Mouse (Mus musculus): ENCODE results near the gene Rhobtb1. TPM values are rescaled to one million over a fixed set of nuclear protein-coding genes. Genes with fewer than 3 reads are reported as not detected.

The Rhobtb1 gene
- polyA plus RNA-seq, 1 experiment, result 22.4 TPM

GRCm38 (mm10) chr10:69259929-69260328 lies 108.7 kb downstream of the Rhobtb1 start:
- no peaks in the 10 kb centered on the region for H3K27me3 ChIP-seq (ENCODE audit: control insufficient read depth, insufficient read depth, low read length)
- H3K36me3 ChIP-seq (ENCODE audit: control insufficient read depth, insufficient read depth, low read length), result no peaks in the 10 kb centered on the region
- H3K27ac ChIP-seq (ENCODE audit: control insufficient read depth, insufficient read depth, low read depth, low read length), result peak overlapping the region; percentile 42
- H3K4me3 ChIP-seq (ENCODE audit: control insufficient read depth, low read depth, low read length), result no peak overlapping the region
- peaks cover 14% of the 10 kb centered on the region for H3K4me1 ChIP-seq (ENCODE audit: control insufficient read depth, insufficient read depth, low read length)
- TF ChIP-seq POLR2A (IDR thresholded peaks at IDR 0.05; ENCODE audit: control insufficient read depth, low read depth, low read length) (no peak), CTCF (IDR thresholded peaks at IDR 0.05; ENCODE audit: control insufficient read depth, insufficient read depth, insufficient replicate concordance, low read depth, low read length) (no peak)

DNA sequence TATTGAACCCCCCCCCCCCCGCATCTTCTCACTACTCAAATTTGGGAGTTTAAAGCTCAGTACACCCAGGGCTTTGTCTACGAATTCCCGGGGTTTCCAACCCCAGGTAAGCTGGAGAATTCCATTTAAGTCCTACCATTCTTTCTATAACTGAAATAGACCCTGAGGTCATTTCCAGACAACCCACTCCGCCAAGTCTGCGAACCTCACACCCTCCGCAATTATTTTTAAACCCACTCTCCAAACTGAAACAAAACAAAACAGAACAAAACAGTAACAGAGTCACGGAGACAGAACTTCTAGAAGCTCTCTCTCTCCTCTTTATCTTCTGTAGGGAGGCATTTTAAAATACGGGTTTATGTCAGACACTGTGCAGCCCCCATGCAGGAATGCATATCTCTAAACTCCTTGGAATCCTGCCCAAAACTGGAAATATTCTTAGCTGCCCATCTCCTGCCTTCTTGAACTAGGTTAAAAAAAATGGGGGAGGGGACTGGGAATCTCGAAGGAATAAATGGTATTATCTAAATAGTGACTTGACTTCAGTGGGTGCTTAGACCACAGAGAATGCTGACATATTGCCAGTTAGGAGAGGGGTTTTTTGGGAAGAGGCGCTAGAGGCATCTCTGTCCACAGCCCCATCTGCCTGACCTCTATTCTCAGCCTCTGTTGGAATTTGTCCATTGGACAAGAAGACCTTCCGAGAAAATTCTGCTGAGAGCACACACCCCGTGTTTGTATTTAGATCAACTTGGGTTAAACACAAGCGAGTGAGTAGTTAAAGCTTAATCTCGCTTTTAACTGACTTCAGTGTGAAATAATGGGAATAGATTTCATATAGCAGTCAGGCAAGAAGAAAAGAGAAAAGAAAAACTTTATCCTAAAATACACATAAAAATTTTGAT lies 111.9 kb downstream of the Rhobtb1 start:
- no peak overlapping the region for H3K4me3 ChIP-seq (ENCODE audit: control insufficient read depth, low read depth, low read length)
- no peak for TF ChIP-seq POLR2A (IDR thresholded peaks at IDR 0.05; ENCODE audit: control insufficient read depth, low read depth, low read length)
- no peak for TF ChIP-seq CTCF (IDR thresholded peaks at IDR 0.05; ENCODE audit: control insufficient read depth, insufficient read depth, insufficient replicate concordance, low read depth, low read length)
- H3K36me3 ChIP-seq (ENCODE audit: control insufficient read depth, insufficient read depth, low read length), result no peaks in the 10 kb centered on the region
- H3K4me1 ChIP-seq (ENCODE audit: control insufficient read depth, insufficient read depth, low read length), result peaks cover 22% of the 10 kb centered on the region
- no peak overlapping the region for H3K27ac ChIP-seq (ENCODE audit: control insufficient read depth, insufficient read depth, low read depth, low read length)
- H3K27me3 ChIP-seq (ENCODE audit: control insufficient read depth, insufficient read depth, low read length), result no peaks in the 10 kb centered on the region

- no peaks in the 10 kb centered on the region for H3K27me3 ChIP-seq (ENCODE audit: control insufficient read depth, insufficient read depth, low read length)
- no peak overlapping the region for H3K4me3 ChIP-seq (ENCODE audit: control insufficient read depth, low read depth, low read length)
- no peaks in the 10 kb centered on the region for H3K36me3 ChIP-seq (ENCODE audit: control insufficient read depth, insufficient read depth, low read length)
- TF ChIP-seq CTCF (IDR thresholded peaks at IDR 0.05; ENCODE audit: control insufficient read depth, insufficient read depth, insufficient replicate concordance, low read depth, low read length) (no peak), POLR2A (IDR thresholded peaks at IDR 0.05; ENCODE audit: control insufficient read depth, low read depth, low read length) (no peak)
- no peak overlapping the region for H3K27ac ChIP-seq (ENCODE audit: control insufficient read depth, insufficient read depth, low read depth, low read length)
- H3K4me1 ChIP-seq (ENCODE audit: control insufficient read depth, insufficient read depth, low read length), result peaks cover 22% of the 10 kb centered on the region
Observed at GRCm38 (mm10) chr10:69263906-69264305, 112.7 kb downstream of the Rhobtb1 start.

GRCm38 (mm10) chr10:69265421-69265820 lies 114.2 kb downstream of the Rhobtb1 start:
- Histone ChIP-seq H3K27ac (ENCODE audit: control insufficient read depth, insufficient read depth, low read depth, low read length) (no peak overlapping the region), H3K36me3 (ENCODE audit: control insufficient read depth, insufficient read depth, low read length) (no peaks in the 10 kb centered on the region), H3K4me1 (ENCODE audit: control insufficient read depth, insufficient read depth, low read length) (peaks cover 14% of the 10 kb centered on the region), H3K27me3 (ENCODE audit: control insufficient read depth, insufficient read depth, low read length) (no peaks in the 10 kb centered on the region), H3K4me3 (ENCODE audit: control insufficient read depth, low read depth, low read length) (no peak overlapping the region)
- TF ChIP-seq POLR2A (IDR thresholded peaks at IDR 0.05; ENCODE audit: control insufficient read depth, low read depth, low read length) (no peak), CTCF (IDR thresholded peaks at IDR 0.05; ENCODE audit: control insufficient read depth, insufficient read depth, insufficient replicate concordance, low read depth, low read length) (no peak)

DNA sequence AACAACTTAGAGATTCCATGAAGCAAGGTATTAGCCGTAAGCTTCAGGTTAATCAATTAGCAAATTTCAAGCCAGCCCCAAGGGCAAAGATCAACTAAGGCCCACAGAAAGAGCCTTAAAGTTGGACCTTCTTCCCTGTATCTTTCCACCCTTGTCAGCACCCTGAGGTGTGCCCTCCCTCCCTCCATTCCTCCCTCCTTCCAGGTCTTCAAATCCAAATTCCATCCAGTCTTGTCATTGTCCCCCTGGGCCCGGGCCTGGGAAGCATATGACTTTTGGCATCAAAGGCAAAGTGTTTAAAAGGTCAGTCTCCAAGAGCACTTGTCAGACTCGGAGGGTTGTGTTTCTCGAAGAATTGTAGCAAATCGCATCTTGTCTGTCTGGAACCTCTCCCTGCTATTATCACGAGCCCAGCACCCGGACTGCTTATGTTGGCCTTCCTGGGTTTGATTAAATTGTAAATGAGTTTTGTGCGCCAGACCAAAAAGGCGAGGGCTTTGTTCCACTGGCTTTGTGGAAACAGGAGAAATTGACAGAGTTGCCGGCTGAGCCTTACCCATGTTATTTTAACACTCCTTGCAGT lies 116.9 kb downstream of the Rhobtb1 start:
- H3K4me1 ChIP-seq (ENCODE audit: control insufficient read depth, insufficient read depth, low read length), result peaks cover 14% of the 10 kb centered on the region
- no peaks in the 10 kb centered on the region; the same call in 1 of the 2 replicates for H3K36me3 ChIP-seq (ENCODE audit: control insufficient read depth, insufficient read depth, low read length)
- no peaks in the 10 kb centered on the region for H3K27me3 ChIP-seq (ENCODE audit: control insufficient read depth, insufficient read depth, low read length)
- H3K4me3 ChIP-seq (ENCODE audit: control insufficient read depth, low read depth, low read length), result no peak overlapping the region
- TF ChIP-seq POLR2A (IDR thresholded peaks at IDR 0.05; ENCODE audit: control insufficient read depth, low read depth, low read length) (no peak), CTCF (IDR thresholded peaks at IDR 0.05; ENCODE audit: control insufficient read depth, insufficient read depth, insufficient replicate concordance, low read depth, low read length) (no peak)
- no peak overlapping the region for H3K27ac ChIP-seq (ENCODE audit: control insufficient read depth, insufficient read depth, low read depth, low read length)

DNA sequence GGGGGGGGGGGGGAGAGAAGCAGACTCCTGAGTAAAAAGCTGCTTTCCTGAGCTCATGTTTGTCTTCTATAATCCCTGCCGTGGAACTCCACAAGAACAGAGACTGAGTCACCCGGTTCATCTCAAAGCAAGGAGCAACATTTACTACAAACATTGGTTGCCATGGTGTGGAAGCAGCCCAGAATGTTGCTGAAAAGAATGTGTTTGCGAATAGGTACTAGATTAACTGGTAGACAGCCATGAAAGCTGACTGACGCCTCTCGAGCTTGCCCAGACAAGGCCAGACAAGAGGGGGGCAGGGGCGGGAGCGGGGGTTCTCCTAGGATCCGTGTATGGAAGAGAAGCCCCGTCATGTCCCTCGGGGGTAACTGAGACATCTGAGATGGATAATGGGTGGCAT lies 120.2 kb downstream of the Rhobtb1 start:
- H3K27ac ChIP-seq (ENCODE audit: control insufficient read depth, insufficient read depth, low read depth, low read length), result no peak overlapping the region
- H3K27me3 ChIP-seq (ENCODE audit: control insufficient read depth, insufficient read depth, low read length), result no peaks in the 10 kb centered on the region
- H3K4me1 ChIP-seq (ENCODE audit: control insufficient read depth, insufficient read depth, low read length), result peaks cover 6% of the 10 kb centered on the region
- no peaks in the 10 kb centered on the region; the same call in none of the 2 replicates for H3K36me3 ChIP-seq (ENCODE audit: control insufficient read depth, insufficient read depth, low read length)
- TF ChIP-seq POLR2A (IDR thresholded peaks at IDR 0.05; ENCODE audit: control insufficient read depth, low read depth, low read length) (no peak), CTCF (IDR thresholded peaks at IDR 0.05; ENCODE audit: control insufficient read depth, insufficient read depth, insufficient replicate concordance, low read depth, low read length) (no peak)
- no peak overlapping the region for H3K4me3 ChIP-seq (ENCODE audit: control insufficient read depth, low read depth, low read length)

- H3K36me3 ChIP-seq (ENCODE audit: control insufficient read depth, insufficient read depth, low read length), result no peaks in the 10 kb centered on the region; the same call in none of the 2 replicates
- H3K27ac ChIP-seq (ENCODE audit: control insufficient read depth, insufficient read depth, low read depth, low read length), result no peak overlapping the region
- TF ChIP-seq POLR2A (IDR thresholded peaks at IDR 0.05; ENCODE audit: control insufficient read depth, low read depth, low read length) (no peak), CTCF (IDR thresholded peaks at IDR 0.05; ENCODE audit: control insufficient read depth, insufficient read depth, insufficient replicate concordance, low read depth, low read length) (no peak)
Observed at GRCm38 (mm10) chr10:69274275-69274674, 123.0 kb downstream of the Rhobtb1 start.

More at GRCm38 (mm10) chr10:69274275-69274674, 123.0 kb downstream of the Rhobtb1 start:
- H3K4me1 ChIP-seq (ENCODE audit: control insufficient read depth, insufficient read depth, low read length), result peaks cover 6% of the 10 kb centered on the region
- H3K4me3 ChIP-seq (ENCODE audit: control insufficient read depth, low read depth, low read length), result no peak overlapping the region
- no peaks in the 10 kb centered on the region for H3K27me3 ChIP-seq (ENCODE audit: control insufficient read depth, insufficient read depth, low read length)

All from testis, adult 2 months (tissue).